Mouse (Mus musculus) lung, postnatal 0 days (tissue): ENCODE results near the gene Galk2.

ENCODE experiments used
- CTCF ChIP-seq: IDR thresholded peaks from 2 replicates; pipeline ENCODE4 v1.5.1; 2016; ENCODE audit warnings: antibody characterized with exemption, mild to moderate bottlenecking
- EP300 ChIP-seq: IDR thresholded peaks from 2 replicates; pipeline ENCODE4 v1.6.1; 2016; ENCODE audit warnings: antibody characterized with exemption, mild to moderate bottlenecking, control low read depth

DNA sequence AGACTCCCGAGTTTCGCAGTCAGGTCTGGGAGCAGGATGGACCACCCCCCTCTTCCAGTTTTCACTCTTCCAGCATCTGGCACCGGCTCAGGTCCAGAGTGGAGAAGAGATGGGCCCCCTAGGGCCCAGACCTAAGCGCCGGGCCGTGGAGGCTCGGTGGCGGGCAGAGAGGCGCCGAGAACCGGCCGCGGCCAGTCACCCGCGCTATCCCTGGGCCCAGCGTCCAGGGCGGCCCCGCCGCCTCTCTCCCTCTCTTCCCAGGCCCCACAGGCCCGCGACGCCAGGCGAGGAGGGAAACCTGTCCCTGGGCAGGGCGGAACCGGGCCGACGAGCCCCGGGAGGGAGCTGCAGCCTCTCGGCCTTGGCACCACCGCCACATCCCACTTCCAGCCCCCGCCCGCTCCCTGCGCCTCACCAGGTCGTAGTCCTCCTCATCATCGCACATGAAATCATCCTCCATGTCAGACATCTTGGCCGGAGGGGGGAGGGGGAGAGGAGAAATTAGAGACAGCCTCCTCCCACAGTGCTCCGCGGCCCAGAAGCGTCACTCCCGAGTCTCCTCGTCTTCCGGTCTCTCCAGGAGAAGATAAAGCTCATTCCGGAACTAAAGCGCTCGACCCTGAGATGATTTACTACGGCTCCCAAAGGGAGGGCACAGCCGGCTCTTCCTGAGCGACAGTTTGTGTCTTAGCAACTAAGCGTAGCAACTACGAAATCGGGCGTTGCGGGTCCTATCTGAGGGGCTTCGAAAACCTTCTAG lies at the start of gene Galk2, which contains the start of gene Cops2:
- TF ChIP-seq EP300, result peak; percentile 79
- no peak for TF ChIP-seq CTCF
